Mouse (Mus musculus): ENCODE measurements around the gene Gpx4. TPM values are rescaled to one million over a fixed set of nuclear protein-coding genes. Genes with fewer than 3 reads are reported as not detected.

Gpx4 gene
- polyA plus RNA-seq, 1 experiment: 934 TPM

GRCm38 (mm10) chr10:80063877-80064650 is 17.1 kb downstream of the Gpx4 start:
- H3K4me1 ChIP-seq (ENCODE audit: control insufficient read depth, insufficient read depth, low read length): no peaks in the 10 kb centered on the region
- H3K4me3 ChIP-seq (ENCODE audit: insufficient read depth, low read length): no peak overlapping the region
- TF ChIP-seq CTCF (IDR thresholded peaks at IDR 0.05; ENCODE audit: extremely low read depth, insufficient read depth, low read length) (no peak), POLR2A (IDR thresholded peaks at IDR 0.05; ENCODE audit: extremely low read depth, insufficient read depth, low read length) (no peak)
- H3K27ac ChIP-seq (ENCODE audit: insufficient read depth, low read length): no peak overlapping the region

DNA sequence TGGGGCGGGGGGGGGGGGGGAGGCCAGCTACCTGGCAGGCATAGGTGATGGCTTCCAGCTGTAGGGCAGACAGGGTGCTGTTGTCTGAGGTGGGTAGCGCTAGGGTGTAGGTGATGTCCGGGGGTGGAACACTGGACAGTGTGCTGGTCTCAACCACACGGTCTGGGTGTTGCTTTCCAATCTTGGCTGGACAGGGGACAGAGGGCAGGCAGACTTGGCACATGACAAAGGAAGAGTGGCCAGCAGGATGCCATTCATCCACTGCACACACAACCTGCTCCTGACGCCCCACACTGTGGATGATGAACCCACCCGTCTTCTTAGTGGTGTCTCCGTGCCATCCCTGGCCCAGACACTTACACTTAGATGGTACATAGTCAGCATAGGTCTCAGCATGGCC is 22.3 kb downstream of the Gpx4 start:
- no peak for TF ChIP-seq POLR2A (IDR thresholded peaks at IDR 0.05; ENCODE audit: extremely low read depth, insufficient read depth, low read length)
- no peak for TF ChIP-seq CTCF (IDR thresholded peaks at IDR 0.05; ENCODE audit: extremely low read depth, insufficient read depth, low read length)
- H3K4me1 ChIP-seq (ENCODE audit: control insufficient read depth, insufficient read depth, low read length): peaks cover 4% of the 10 kb centered on the region
- no peak overlapping the region for H3K4me3 ChIP-seq (ENCODE audit: insufficient read depth, low read length)
- H3K27ac ChIP-seq (ENCODE audit: insufficient read depth, low read length): no peak overlapping the region

DNA sequence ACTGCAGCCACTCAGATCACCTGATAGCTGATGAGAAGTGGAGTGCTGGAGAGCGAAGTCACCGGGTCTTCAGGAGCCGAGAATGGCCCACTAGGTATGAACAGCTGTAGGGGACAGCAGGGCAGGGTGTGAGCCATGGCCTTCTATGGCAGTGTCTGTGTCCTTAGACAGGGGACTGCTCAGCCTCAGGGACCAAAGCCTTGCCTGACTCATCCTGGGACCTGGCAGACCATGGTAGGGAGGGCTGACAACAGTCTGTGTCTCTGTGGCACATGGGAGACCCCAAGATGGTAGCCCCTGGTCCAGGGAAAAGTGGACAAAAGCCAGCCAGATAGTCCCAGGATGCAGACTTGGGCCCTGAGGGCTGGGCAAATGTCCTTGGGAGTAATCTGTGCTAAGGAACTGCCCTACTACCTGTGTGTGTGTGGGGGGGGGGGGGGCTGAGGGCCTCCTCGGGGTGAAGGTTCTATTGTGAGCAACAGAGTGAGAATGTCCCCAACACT is 23.0 kb downstream of the Gpx4 start:
- H3K4me3 ChIP-seq (ENCODE audit: insufficient read depth, low read length): no peak overlapping the region
- TF ChIP-seq POLR2A (IDR thresholded peaks at IDR 0.05; ENCODE audit: extremely low read depth, insufficient read depth, low read length) (no peak), CTCF (IDR thresholded peaks at IDR 0.05; ENCODE audit: extremely low read depth, insufficient read depth, low read length) (no peak)
- peaks cover 4% of the 10 kb centered on the region for H3K4me1 ChIP-seq (ENCODE audit: control insufficient read depth, insufficient read depth, low read length)
- no peak overlapping the region for H3K27ac ChIP-seq (ENCODE audit: insufficient read depth, low read length)

- no peak for TF ChIP-seq CTCF (IDR thresholded peaks at IDR 0.05; ENCODE audit: extremely low read depth, insufficient read depth, low read length)
- TF ChIP-seq POLR2A (IDR thresholded peaks at IDR 0.05; ENCODE audit: extremely low read depth, insufficient read depth, low read length): no peak
- Histone ChIP-seq H3K27ac (ENCODE audit: insufficient read depth, low read length) (peak overlapping the region; percentile 19; the same call in 1 of the 2 replicates), H3K4me1 (ENCODE audit: control insufficient read depth, insufficient read depth, low read length) (peaks cover 4% of the 10 kb centered on the region)
Measured at GRCm38 (mm10) chr10:80070837-80071515, 24.0 kb downstream of the Gpx4 start.

GRCm38 (mm10) chr10:80071516-80071900 is 24.5 kb downstream of the Gpx4 start:
- Histone ChIP-seq H3K4me1 (ENCODE audit: control insufficient read depth, insufficient read depth, low read length) (peaks cover 4% of the 10 kb centered on the region), H3K4me3 (ENCODE audit: insufficient read depth, low read length) (no peak overlapping the region), H3K27ac (ENCODE audit: insufficient read depth, low read length) (peak overlapping the region; percentile 19; the same call in 1 of the 2 replicates)
- TF ChIP-seq POLR2A (IDR thresholded peaks at IDR 0.05; ENCODE audit: extremely low read depth, insufficient read depth, low read length) (no peak), CTCF (IDR thresholded peaks at IDR 0.05; ENCODE audit: extremely low read depth, insufficient read depth, low read length) (no peak)

More at GRCm38 (mm10) chr10:80070837-80071515, 24.0 kb downstream of the Gpx4 start:
- no peak overlapping the region for H3K4me3 ChIP-seq (ENCODE audit: insufficient read depth, low read length)

GRCm38 (mm10) chr10:80072623-80073489 is 25.9 kb downstream of the Gpx4 start:
- Histone ChIP-seq H3K4me1 (ENCODE audit: control insufficient read depth, insufficient read depth, low read length) (peaks cover 4% of the 10 kb centered on the region), H3K4me3 (ENCODE audit: insufficient read depth, low read length) (no peak overlapping the region), H3K27ac (ENCODE audit: insufficient read depth, low read length) (no peak overlapping the region)
- TF ChIP-seq POLR2A (IDR thresholded peaks at IDR 0.05; ENCODE audit: extremely low read depth, insufficient read depth, low read length) (no peak), CTCF (IDR thresholded peaks at IDR 0.05; ENCODE audit: extremely low read depth, insufficient read depth, low read length) (no peak)

GRCm38 (mm10) chr10:80074813-80075601 is 28.0 kb downstream of the Gpx4 start:
- TF ChIP-seq CTCF (IDR thresholded peaks at IDR 0.05; ENCODE audit: extremely low read depth, insufficient read depth, low read length) (no peak), POLR2A (IDR thresholded peaks at IDR 0.05; ENCODE audit: extremely low read depth, insufficient read depth, low read length) (no peak)
- H3K4me3 ChIP-seq (ENCODE audit: insufficient read depth, low read length): no peak overlapping the region

GRCm38 (mm10) chr10:80075924-80076323 is 29.0 kb downstream of the Gpx4 start:
- peaks cover 1% of the 10 kb centered on the region for H3K4me1 ChIP-seq (ENCODE audit: control insufficient read depth, insufficient read depth, low read length)
- H3K27ac ChIP-seq (ENCODE audit: insufficient read depth, low read length): no peak overlapping the region
- H3K4me3 ChIP-seq (ENCODE audit: insufficient read depth, low read length): no peak overlapping the region
- TF ChIP-seq POLR2A (IDR thresholded peaks at IDR 0.05; ENCODE audit: extremely low read depth, insufficient read depth, low read length) (no peak), CTCF (IDR thresholded peaks at IDR 0.05; ENCODE audit: extremely low read depth, insufficient read depth, low read length) (no peak)

More at GRCm38 (mm10) chr10:80074813-80075601, 28.0 kb downstream of the Gpx4 start:
- H3K4me1 ChIP-seq (ENCODE audit: control insufficient read depth, insufficient read depth, low read length): peaks cover 4% of the 10 kb centered on the region
- no peak overlapping the region for H3K27ac ChIP-seq (ENCODE audit: insufficient read depth, low read length)

Data from cortical plate, adult 2 months (tissue).